Mouse (Mus musculus) liver, embryonic 12.5 days (tissue): Measurements from ENCODE around the gene Chit1. TPM values are rescaled to one million over a fixed set of nuclear protein-coding genes. Genes with fewer than 3 reads are reported as not detected.

ENCODE experiments used
- ATAC-seq: fragments of 200-750 bp; cut with Nextera tagmentation; 2 replicates; pipeline ENCODE4 v1.8.0; 2017; ENCODE audit warnings: moderate number of reproducible peaks, mild to moderate bottlenecking, moderate library complexity
- H3K27ac ChIP-seq: fragments of 300-500 bp; sonication (generic); 2 replicates; pipeline ENCODE4 v1.5.1; 2016; ENCODE audit warnings: mild to moderate bottlenecking
- H3K27me3 ChIP-seq: fragments of 300-500 bp; sonication (generic); replicated peaks from 2 replicates; pipeline ENCODE4 v1.6.1; 2016; ENCODE audit warnings: mild to moderate bottlenecking, moderate library complexity
- H3K36me3 ChIP-seq: fragments of 300-500 bp; sonication (generic); 2 replicates; pipeline ENCODE4 v1.6.1; 2016; ENCODE audit warnings: mild to moderate bottlenecking, moderate library complexity
- H3K4me1 ChIP-seq: fragments of 300-500 bp; sonication (generic); 2 replicates; pipeline ENCODE4 v1.6.1; 2016
- H3K4me2 ChIP-seq: fragments of 300-500 bp; sonication (generic); 2 replicates; pipeline ENCODE4 v1.6.1; 2016; ENCODE audit warnings: mild to moderate bottlenecking, moderate library complexity
- H3K4me3 ChIP-seq: fragments of 300-500 bp; sonication (generic); 2 replicates; pipeline ENCODE4 v1.5.1; 2016; ENCODE audit warnings: mild to moderate bottlenecking, moderate library complexity
- H3K9ac ChIP-seq: fragments of 300-500 bp; sonication (generic); 2 replicates; pipeline ENCODE4 v1.6.1; 2016; ENCODE audit warnings: mild to moderate bottlenecking, moderate library complexity
- H3K9me3 ChIP-seq: fragments of 300-500 bp; sonication (generic); replicated peaks from 2 replicates; pipeline ENCODE4 v1.6.1; 2016; ENCODE audit warnings: mild to moderate bottlenecking, moderate library complexity
- WGBS: fragments of 180-500 bp; shearing (Covaris S2); methylation state at CpG from one replicate; pipeline ENCODE4 v1.1.7; 2016; ENCODE audit not compliant: insufficient replicate concordance; 5-methylcytosine and 5-hydroxymethylcytosine counted together
- polyA plus RNA-seq: library from polyadenylated mRNA; unstranded; fragments of >200 nt; fragmentation: Nextera tagmentation; extraction: Ambion mirVana; gene quantifications from 2 replicates; pipeline ENCODE4 v1.2.1, GENCODE M21; 2016

The Chit1 gene
- polyA plus RNA-seq, 1 experiment from 2014 or later: 0.07 TPM

GRCm38 (mm10) chr1:134195979-134196378 lies 84.9 kb downstream of the Chit1 start:
- H3K27ac ChIP-seq: no peak overlapping the region
- no peak overlapping the region for H3K4me3 ChIP-seq
- H3K4me2 ChIP-seq: no peak overlapping the region
- WGBS: 57% methylated on average over 4 of the region's 4 CpGs
- H3K9ac ChIP-seq: no peak overlapping the region
- H3K36me3 ChIP-seq: no peaks in the 10 kb centered on the region
- H3K27me3 ChIP-seq: peaks cover 62% of the 10 kb centered on the region
- H3K4me1 ChIP-seq: peaks cover 18% of the 10 kb centered on the region
- no peaks in the 10 kb centered on the region for H3K9me3 ChIP-seq
- ATAC-seq: no peak

- Histone ChIP-seq H3K27me3 (peaks cover 60% of the 10 kb centered on the region), H3K36me3 (no peaks in the 10 kb centered on the region), H3K9ac (no peak overlapping the region), H3K27ac (no peak overlapping the region), H3K4me1 (peaks cover 18% of the 10 kb centered on the region), H3K4me2 (no peak overlapping the region), H3K9me3 (no peaks in the 10 kb centered on the region), H3K4me3 (no peak overlapping the region)
- ATAC-seq: no peak
- WGBS: 39% methylated on average over 4 of the region's 4 CpGs
Measured at GRCm38 (mm10) chr1:134196386-134196785, 85.3 kb downstream of the Chit1 start.

GRCm38 (mm10) chr1:134197325-134197982 lies 86.4 kb downstream of the Chit1 start:
- no peaks in the 10 kb centered on the region for H3K36me3 ChIP-seq
- no peak overlapping the region for H3K27ac ChIP-seq
- ATAC-seq: no peak
- peaks cover 18% of the 10 kb centered on the region for H3K4me1 ChIP-seq
- H3K9ac ChIP-seq: no peak overlapping the region
- H3K27me3 ChIP-seq: peaks cover 52% of the 10 kb centered on the region
- H3K9me3 ChIP-seq: no peaks in the 10 kb centered on the region
- H3K4me3 ChIP-seq: no peak overlapping the region
- no peak overlapping the region for H3K4me2 ChIP-seq
- 72% methylated on average over 15 of the region's 15 CpGs for WGBS

GRCm38 (mm10) chr1:134198197-134198995 lies 87.4 kb downstream of the Chit1 start:
- no peak overlapping the region for H3K9ac ChIP-seq
- peaks cover 48% of the 10 kb centered on the region for H3K27me3 ChIP-seq
- no peak overlapping the region for H3K27ac ChIP-seq
- H3K36me3 ChIP-seq: no peaks in the 10 kb centered on the region
- no peak for ATAC-seq
- peaks cover 18% of the 10 kb centered on the region for H3K4me1 ChIP-seq
- no peak overlapping the region for H3K4me2 ChIP-seq
- H3K4me3 ChIP-seq: no peak overlapping the region
- 70% methylated on average over 12 of the region's 12 CpGs for WGBS
- no peaks in the 10 kb centered on the region for H3K9me3 ChIP-seq

GRCm38 (mm10) chr1:134200481-134200880 lies 89.4 kb downstream of the Chit1 start:
- Histone ChIP-seq H3K27ac (no peak overlapping the region), H3K27me3 (peaks cover 36% of the 10 kb centered on the region; the same call in 1 of the 2 replicates), H3K36me3 (no peaks in the 10 kb centered on the region), H3K9me3 (no peaks in the 10 kb centered on the region), H3K4me1 (peaks cover 15% of the 10 kb centered on the region), H3K9ac (no peak overlapping the region), H3K4me2 (no peak overlapping the region), H3K4me3 (no peak overlapping the region)
- 45% methylated on average over 2 of the region's 2 CpGs for WGBS
- ATAC-seq: no peak

Other genes with a start within 250 kb of the Chit1 start
- gene Optc, start 203.2 kb upstream of the Chit1 start, polyA plus RNA-seq: 0.10 and 0.11 TPM in 2 replicates
- gene Prelp, start 189.8 kb upstream of the Chit1 start, polyA plus RNA-seq: 0.69 and 0.81 TPM in 2 replicates
- 2.6 and 3.1 TPM in 2 replicates for gene Fmod, start 74.0 kb upstream of the Chit1 start, polyA plus RNA-seq
- gene Btg2, start 32.1 kb upstream of the Chit1 start, polyA plus RNA-seq: 78.2 and 80.8 TPM in 2 replicates
- 1.4 and 1.5 TPM in 2 replicates for gene Chil1, start 70.9 kb downstream of the Chit1 start, polyA plus RNA-seq
- gene Mybph, start 82.2 kb downstream of the Chit1 start, polyA plus RNA-seq: 0.37 and 1.1 TPM in 2 replicates
- 0.06 and 0.16 TPM in 2 replicates for gene Adora1, start 124.2 kb downstream of the Chit1 start, polyA plus RNA-seq
- gene Myog, start 178.7 kb downstream of the Chit1 start, polyA plus RNA-seq: 1.1 and 4.9 TPM in 2 replicates
- 1.5 TPM in 2 replicates for gene Ppfia4, start 221.7 kb downstream of the Chit1 start, polyA plus RNA-seq